Mouse (Mus musculus): Measurements from ENCODE around the gene Uchl1. TPM values are rescaled to one million over a fixed set of nuclear protein-coding genes. Genes with fewer than 3 reads are reported as not detected.

Uchl1 gene
- polyA plus RNA-seq, 1 experiment from 2014 or later: 129 TPM

GRCm38 (mm10) chr5:66730621-66731301 is 54.9 kb downstream of the Uchl1 start:
- H3K27me3 ChIP-seq (replicated peaks): peaks cover 80% of the 10 kb centered on the region

GRCm38 (mm10) chr5:66731302-66731697 is 55.4 kb downstream of the Uchl1 start:
- Histone ChIP-seq H3K27me3 (replicated peaks) (peaks cover 80% of the 10 kb centered on the region), H3K9me3 (replicated peaks) (no peaks in the 10 kb centered on the region), H3K27ac (ENCODE audit: poor library complexity, severe bottlenecking) (no peak overlapping the region), H3K4me3 (no peak overlapping the region), H3K4me1 (replicated peaks) (no peaks in the 10 kb centered on the region), H3K4me2 (no peak overlapping the region), H3K9ac (no peak overlapping the region), H3K36me3 (no peaks in the 10 kb centered on the region)
- 73% methylated on average over 1 of the region's 1 CpGs for WGBS
- no peak for ATAC-seq (ENCODE audit: insufficient number of reproducible peaks, low FRiP score)

More at GRCm38 (mm10) chr5:66730621-66731301, 54.9 kb downstream of the Uchl1 start:
- Histone ChIP-seq H3K4me3 (no peak overlapping the region), H3K4me1 (replicated peaks) (no peaks in the 10 kb centered on the region), H3K9ac (no peak overlapping the region), H3K4me2 (no peak overlapping the region), H3K36me3 (no peaks in the 10 kb centered on the region), H3K9me3 (replicated peaks) (no peaks in the 10 kb centered on the region), H3K27ac (ENCODE audit: poor library complexity, severe bottlenecking) (no peak overlapping the region)
- 46% methylated on average over 11 of the region's 11 CpGs for WGBS
- ATAC-seq (ENCODE audit: insufficient number of reproducible peaks, low FRiP score): no peak

GRCm38 (mm10) chr5:66733556-66733955 is 57.7 kb downstream of the Uchl1 start:
- 92% methylated on average over 1 of the region's 1 CpGs for WGBS
- Histone ChIP-seq H3K27ac (ENCODE audit: poor library complexity, severe bottlenecking) (no peak overlapping the region), H3K9me3 (replicated peaks) (no peaks in the 10 kb centered on the region), H3K27me3 (replicated peaks) (peaks cover 65% of the 10 kb centered on the region), H3K4me1 (replicated peaks) (no peaks in the 10 kb centered on the region), H3K4me2 (no peak overlapping the region), H3K9ac (no peak overlapping the region), H3K4me3 (no peak overlapping the region), H3K36me3 (no peaks in the 10 kb centered on the region)
- ATAC-seq (ENCODE audit: insufficient number of reproducible peaks, low FRiP score): no peak

Other genes with a start within 250 kb of the Uchl1 start
- 30.7 and 32.1 TPM in 2 replicates for gene Apbb2, start 57.3 kb upstream of the Uchl1 start, polyA plus RNA-seq (2016; fragmentation: Nextera tagmentation; extraction: Ambion mirVana)
- gene Limch1, start 69.7 kb downstream of the Uchl1 start, polyA plus RNA-seq (2016; fragmentation: Nextera tagmentation; extraction: Ambion mirVana): 25.0 and 29.1 TPM in 2 replicates